Mouse (Mus musculus): ENCODE measurements at regions not wholly inside any gene's neighbourhood (a gene's known extent, or its start where the extent isn't known, plus 50 kb on each side); places are given as distances from the start of the nearest gene placed in this dataset.
A peak's percentile ranks its signal among the peaks of the same experiment; 100 is the strongest.

DNA sequence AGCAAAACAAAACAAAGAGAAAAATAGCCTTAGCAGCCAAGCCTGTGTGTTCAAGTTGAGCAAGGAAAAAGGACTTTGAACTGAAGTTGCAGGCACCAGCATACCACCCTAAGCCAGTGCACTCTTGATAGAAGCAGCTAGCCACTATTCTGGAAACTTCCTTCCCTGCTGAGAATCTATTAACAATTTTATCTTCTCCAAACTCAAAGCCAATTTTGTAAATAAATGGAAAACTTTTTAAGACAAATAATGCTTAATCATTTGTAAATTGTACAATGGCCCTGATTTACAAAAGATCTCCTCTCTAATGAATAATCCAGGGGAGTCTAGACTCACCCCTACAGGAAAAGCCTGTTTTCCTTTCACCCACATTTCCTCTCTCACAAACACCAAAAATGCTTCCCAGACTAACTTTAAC, 146.7 kb upstream of the Cited2 start:
- H3K27ac ChIP-seq: no peak overlapping the region
- H3K4me3 ChIP-seq: no peak overlapping the region
- DNase-seq: no peak
- intact Hi-C loops (cut with DNase I): no loop called here
- TF ChIP-seq CTCF (IDR thresholded peaks at IDR 0.05): no peak

DNA sequence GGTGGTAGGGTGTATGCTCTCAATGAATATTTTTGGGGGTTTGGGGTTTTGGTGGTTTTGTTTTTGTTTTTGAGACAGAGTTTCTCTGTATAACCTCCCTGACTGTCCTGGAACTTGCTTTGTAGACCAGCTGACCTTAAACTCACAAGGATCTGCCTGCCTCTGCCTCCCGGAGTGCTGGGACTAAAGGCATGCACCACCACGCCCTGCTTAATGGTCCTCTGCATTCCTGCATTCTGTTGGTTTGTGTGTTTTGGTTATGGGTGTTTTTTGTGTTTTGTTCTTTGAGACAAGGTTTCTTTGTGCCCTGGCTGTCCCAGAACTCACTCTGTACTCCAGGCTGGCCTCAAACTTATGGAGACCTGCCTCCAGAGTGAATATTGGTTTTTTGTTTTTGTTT, 143.6 kb upstream of the Cited2 start:
- intact Hi-C loops (cut with DNase I): no loop called here
- no peak overlapping the region for H3K27ac ChIP-seq
- H3K4me3 ChIP-seq: no peak overlapping the region
- DNase-seq: no peak
- TF ChIP-seq CTCF (IDR thresholded peaks at IDR 0.05): no peak

DNA sequence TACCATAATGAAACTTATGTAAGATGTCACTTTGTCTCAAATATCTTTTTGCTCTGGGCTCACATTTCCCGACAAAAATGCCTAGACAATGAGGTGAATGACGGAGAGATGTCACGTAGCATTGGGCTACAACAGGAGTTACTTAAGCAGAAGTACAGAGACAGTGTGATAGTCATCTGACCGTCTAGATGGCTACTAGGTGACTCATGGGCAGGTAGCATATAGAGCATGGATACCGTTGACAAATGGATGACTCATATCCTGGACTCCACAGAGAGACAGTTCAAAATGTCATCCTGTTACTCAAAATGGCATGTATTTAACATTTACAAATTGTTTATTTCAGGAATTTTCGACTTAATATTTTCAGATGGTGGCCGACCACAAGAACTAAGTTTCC, 138.2 kb upstream of the Cited2 start:
- Histone ChIP-seq H3K27ac (no peak overlapping the region), H3K4me3 (no peak overlapping the region)
- TF ChIP-seq CTCF (IDR thresholded peaks at IDR 0.05): no peak
- DNase-seq: no peak
- intact Hi-C loops (cut with DNase I): no loop called here

DNA sequence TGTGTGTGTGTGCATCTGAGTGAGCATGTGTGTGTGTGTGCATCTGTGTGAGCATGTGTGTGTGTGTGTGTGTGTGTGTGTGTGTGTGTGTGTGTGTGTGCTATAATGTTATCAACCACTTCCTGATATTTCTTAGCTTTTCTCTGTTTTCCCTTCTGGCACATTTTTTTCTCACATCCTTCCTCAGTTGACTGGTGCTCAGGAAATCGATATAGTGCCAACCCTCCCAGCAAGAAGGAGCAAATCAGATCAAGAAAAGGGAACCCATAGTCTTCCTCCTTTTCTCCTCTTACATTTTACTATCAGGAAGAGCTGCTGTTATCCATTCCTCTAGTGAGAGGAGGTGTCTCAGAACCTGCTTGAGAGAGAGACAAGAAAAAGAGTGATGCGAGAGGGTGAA, 136.1 kb upstream of the Cited2 start:
- Histone ChIP-seq H3K27ac (no peak overlapping the region), H3K4me3 (no peak overlapping the region)
- no peak for DNase-seq
- intact Hi-C loops (cut with DNase I): no loop called here
- TF ChIP-seq CTCF (IDR thresholded peaks at IDR 0.05): no peak

DNA sequence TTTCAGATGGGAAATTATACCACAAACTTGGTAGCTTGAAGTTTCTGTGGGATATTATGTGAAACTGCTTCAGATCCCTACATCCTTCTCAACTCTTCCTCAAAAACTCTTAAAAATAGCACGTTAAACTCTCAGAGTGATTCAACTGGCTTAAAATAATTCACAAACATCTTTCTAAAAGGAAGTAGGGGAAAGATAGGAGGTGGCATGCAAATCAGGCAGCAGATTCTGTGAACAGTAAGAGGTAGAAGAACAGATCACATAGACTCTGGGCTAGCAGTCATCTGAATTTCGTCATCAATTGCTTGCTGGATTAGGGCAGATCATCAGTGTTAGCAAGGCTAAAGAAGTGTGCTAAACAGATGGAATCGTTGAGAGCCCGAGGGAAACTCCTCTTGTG, 133.9 kb upstream of the Cited2 start:
- H3K27ac ChIP-seq: no peak overlapping the region
- DNase-seq: no peak
- intact Hi-C loops (cut with DNase I): no loop called here
- no peak for TF ChIP-seq CTCF (IDR thresholded peaks at IDR 0.05)
- H3K4me3 ChIP-seq: no peak overlapping the region

DNA sequence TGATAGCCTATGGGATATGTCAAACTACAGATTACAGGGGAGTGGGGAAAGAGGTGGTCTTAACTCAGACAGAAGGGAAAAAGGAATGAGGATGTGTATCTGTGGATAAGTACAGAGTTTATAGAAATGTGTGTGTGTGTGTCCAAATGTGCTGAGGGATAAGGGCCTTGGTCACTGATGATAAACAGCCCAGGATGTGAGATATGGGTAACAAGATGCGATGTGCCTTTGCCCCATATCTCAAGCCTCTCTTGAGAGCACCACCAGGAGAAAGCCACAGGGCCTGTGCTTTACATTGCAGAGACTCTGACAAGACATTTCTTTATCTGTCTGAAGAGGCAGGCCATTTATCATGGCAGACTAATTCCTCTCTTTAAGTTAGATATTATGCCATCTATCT, 132.8 kb upstream of the Cited2 start:
- TF ChIP-seq CTCF (IDR thresholded peaks at IDR 0.05): no peak
- DNase-seq: no peak
- no peak overlapping the region for H3K27ac ChIP-seq
- intact Hi-C loops (cut with DNase I): no loop called here
- no peak overlapping the region for H3K4me3 ChIP-seq

DNA sequence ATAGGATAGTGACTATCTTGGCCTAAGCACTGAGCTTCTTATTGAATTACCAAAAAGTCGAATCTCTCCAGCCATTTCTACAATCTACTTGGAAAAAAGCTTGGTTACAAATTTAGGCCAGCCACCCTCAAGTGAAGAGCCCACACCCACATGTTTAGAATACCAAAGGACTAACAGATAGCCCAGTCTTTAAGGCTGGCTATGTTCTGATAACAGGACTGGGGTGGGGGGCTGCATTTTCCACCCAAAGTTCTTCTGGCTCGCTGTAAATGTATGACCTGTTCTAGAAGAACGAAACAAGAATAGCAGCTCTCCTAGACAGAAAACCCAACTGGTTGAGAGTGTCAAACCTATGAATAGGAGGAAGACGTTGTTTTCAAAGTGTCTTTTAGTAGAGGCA, 130.6 kb upstream of the Cited2 start:
- no peak overlapping the region for H3K4me3 ChIP-seq

DNA sequence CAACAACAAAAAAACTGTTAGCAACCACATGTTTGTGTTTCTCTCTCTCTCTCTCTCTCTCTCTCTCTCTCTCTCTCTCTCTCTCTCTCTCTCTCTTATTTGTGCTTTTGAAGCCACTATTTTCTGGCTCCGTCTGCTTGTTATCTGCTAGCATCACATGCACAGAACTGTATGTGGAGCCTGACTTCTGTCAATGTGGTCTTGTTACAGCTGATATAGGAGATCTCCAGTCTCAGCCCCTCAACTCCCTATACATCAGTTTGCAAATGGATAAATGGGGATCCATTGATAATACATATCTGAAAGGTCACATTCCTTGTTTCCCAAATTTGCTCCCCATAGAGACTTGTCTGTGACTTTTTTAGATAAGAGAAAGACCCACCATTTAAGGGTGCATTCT, 126.9 kb upstream of the Cited2 start:
- DNase-seq: no peak
- intact Hi-C loops (cut with DNase I): no loop called here
- no peak for TF ChIP-seq CTCF (IDR thresholded peaks at IDR 0.05)

More for the DNA sequence above, 130.6 kb upstream of the Cited2 start:
- no peak for TF ChIP-seq CTCF (IDR thresholded peaks at IDR 0.05)
- intact Hi-C loops (cut with DNase I): no loop called here
- H3K27ac ChIP-seq: no peak overlapping the region
- no peak for DNase-seq

DNA sequence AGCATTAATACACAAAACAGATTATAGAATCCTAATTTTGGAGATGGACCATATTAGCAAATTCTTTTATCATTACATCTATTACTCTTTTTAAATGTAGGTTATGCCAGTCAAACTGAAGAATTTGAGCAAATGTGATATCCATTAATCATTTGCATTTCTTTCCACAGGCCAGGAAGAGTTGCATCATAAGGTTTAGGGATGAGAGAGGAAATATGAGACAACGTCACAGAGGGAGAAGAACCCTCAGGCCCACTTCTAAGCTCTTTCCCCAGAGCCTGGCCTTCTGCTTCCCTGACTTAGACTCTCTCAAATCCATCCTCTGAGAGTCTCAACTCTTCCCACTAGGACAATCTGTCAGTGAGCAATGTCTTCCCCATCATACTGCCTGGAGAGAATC, 126.3 kb upstream of the Cited2 start:
- no peak for TF ChIP-seq CTCF (IDR thresholded peaks at IDR 0.05)
- no peak overlapping the region for H3K4me3 ChIP-seq
- H3K27ac ChIP-seq: no peak overlapping the region
- no peak for DNase-seq
- intact Hi-C loops (cut with DNase I): no loop called here

More for the DNA sequence above, 126.9 kb upstream of the Cited2 start:
- Histone ChIP-seq H3K4me3 (no peak overlapping the region), H3K27ac (no peak overlapping the region)

DNA sequence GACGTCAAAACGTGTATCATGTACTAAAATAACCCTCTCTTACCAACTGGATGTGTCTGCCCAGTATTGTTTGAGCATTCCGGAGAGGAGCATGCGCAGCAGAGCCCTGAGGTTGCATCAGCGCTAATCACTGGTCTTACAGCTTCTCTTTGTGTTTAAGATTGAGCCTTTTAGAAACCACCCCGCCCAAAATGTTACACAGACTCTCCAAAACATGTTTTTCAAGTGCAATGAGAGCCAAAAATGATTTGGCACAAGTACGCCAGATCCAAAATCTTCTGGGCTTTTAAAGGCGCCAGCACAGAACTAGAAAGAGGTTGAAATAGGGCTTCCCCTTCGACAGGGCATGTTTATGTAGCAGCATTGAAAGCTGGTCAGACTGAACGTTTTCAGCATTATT, 123.8 kb upstream of the Cited2 start:
- TF ChIP-seq CTCF (IDR thresholded peaks at IDR 0.05): no peak
- Histone ChIP-seq H3K4me3 (peak overlapping the region; percentile 50), H3K27ac (no peak overlapping the region)
- intact Hi-C loops (cut with DNase I): no loop called here
- peak; percentile 59 for DNase-seq

DNA sequence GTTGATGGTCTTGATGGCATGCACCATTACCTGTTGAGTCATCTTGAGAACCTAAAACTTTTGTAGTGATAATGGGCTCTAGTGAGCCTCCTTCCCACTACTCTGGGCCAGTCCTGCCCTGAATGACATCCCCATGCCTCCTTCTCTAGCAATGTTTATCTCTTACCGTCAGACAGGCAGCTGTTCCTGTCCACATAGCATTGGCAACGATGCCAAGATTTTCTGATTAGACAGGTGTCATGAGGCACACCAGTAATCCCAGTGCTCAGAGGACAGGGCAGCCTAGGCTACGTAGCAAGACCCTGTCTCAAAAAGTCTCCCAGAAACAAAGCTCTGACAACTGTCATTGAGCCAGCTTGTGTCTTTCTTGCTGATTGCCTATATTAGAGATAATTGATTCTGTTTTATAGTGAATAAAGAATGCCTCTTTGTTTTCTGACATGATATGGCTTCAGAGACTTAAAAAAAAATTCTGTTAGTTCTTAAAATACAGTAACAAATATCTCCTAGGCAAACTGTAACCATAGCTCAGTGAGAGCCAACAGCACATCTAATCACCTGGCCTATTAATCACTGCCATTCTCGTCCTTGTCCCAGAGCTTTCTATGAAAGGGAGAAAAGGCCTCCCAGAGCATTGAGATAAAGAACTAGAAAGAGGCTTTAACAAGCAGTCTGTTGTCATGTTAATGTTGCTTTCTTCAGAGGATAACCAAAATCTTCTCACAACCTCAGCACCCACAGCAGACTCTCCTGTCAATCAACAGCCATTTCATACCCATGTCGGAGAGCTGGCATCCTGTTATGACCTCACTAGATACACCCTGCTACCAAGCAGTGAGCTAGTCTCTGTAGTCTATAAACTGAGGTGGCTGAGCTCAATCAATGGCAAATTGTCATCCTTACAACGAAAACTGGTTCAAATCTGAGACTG, 122.9 kb upstream of the Cited2 start:
- no peak for DNase-seq
- Histone ChIP-seq H3K27ac (no peak overlapping the region), H3K4me3 (no peak overlapping the region)
- intact Hi-C loops (cut with DNase I): no loop called here
- TF ChIP-seq CTCF (IDR thresholded peaks at IDR 0.05): no peak

DNA sequence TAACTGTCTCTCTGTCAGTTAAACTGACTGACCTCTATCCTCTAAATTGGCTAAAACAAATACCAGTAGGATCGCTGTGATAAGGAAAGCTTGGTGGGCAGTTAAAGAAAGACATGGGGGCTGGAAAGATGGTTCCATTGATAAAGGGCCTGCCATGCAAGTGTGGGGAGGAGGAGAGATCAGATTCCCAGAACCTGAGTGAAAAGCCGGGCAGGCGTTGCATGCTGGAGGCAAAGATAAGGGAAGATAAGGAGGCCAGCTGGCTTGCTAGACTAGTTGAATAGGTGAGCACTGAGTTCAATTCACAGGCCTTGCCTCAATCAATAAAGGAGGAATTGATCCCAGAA, 122.3 kb upstream of the Cited2 start:
- H3K4me3 ChIP-seq: no peak overlapping the region
- TF ChIP-seq CTCF (IDR thresholded peaks at IDR 0.05): no peak
- no peak for DNase-seq
- intact Hi-C loops (cut with DNase I): no loop called here
- H3K27ac ChIP-seq: no peak overlapping the region

DNA sequence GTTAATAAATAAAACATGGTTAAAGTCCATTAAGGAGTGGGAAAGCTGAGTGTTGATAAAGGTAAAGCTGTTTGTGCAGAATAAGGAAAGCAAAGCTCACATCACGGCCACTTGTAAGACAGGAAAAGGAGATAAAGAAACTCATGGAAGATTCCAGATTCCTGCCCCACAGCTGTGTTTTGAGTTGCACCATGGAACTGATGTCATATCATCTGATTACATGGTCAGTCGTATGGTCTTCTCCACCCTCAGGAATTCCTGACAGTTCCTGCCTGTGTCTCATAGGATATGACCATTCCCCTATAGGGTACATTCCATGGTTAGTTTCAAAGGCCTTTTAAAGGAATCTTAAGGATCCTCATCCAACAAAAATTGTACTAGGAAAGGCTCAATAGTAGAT, 120.6 kb upstream of the Cited2 start:
- intact Hi-C loops (cut with DNase I): no loop called here

DNA sequence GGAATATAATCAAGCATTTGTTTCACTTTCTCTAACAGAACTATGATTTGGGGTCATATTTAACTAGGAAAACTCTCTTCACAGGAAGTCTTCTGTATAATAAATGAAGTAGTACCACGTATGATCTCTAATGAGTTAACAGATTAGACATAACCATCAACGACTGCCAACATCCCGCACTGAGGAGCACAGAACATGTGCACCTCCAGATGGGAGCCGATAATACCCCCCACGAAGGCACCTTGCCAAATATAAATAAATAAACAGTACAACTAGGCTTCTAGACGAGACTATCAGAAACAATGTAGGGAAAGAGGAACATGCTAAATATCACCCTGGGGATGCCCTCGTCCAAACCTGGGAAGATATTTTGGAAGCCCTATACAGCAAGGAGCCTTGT, 114.8 kb upstream of the Cited2 start:
- Histone ChIP-seq H3K4me3 (no peak overlapping the region), H3K27ac (no peak overlapping the region)
- intact Hi-C loops (cut with DNase I): no loop called here
- DNase-seq: no peak
- no peak for TF ChIP-seq CTCF (IDR thresholded peaks at IDR 0.05)

More for the DNA sequence above, 120.6 kb upstream of the Cited2 start:
- DNase-seq: no peak
- no peak for TF ChIP-seq CTCF (IDR thresholded peaks at IDR 0.05)
- Histone ChIP-seq H3K4me3 (no peak overlapping the region), H3K27ac (no peak overlapping the region)

All from gastrocnemius, adult 2 months (tissue).